ENCODE assay signal across 10 mouse cellular contexts in the genomic region with DNA sequence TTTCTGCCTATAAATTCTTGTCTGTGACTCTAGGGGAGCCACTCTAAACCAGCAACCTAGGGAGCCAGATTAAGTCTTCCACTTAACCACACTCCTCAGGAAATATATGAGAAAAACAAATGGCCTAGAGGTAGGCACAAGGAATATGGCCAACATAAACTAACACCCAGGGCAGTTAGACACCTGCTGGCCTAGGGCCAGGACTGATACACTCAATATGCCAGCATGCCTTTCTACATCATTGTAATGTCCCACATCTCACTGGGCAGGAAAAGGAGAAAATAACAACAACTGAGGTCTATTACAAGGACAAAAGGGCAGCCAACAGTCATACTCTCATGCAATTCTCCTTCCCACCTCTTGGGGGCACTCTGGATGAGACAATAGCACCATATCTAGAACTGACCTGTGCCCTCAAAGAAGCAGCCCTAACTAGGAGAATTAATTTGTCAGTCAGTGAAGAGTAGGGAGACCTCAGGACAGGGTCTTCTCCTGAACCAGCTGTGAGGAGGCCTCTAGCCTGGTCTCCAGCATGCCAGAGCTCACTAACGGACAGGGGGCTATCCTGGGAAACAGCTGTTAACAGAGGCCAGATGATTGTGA. TPM values are rescaled to one million over a fixed set of nuclear protein-coding genes. Genes with fewer than 3 reads are reported as not detected.
DNase-seq lines count a peak whose midpoint lies in the region; ATAC-seq and TF ChIP-seq lines count a peak whose summit lies in the region.
"Had no signal": no experiment of that assay in that cellular context is flagged by ENCODE, and none has a peak within 500 bp of the region (broad histone marks: within the 10 kb centered on the region; RNA-seq: fewer than 3 reads in every experiment).

No protein-coding gene starts in this region.

- ATAC-seq in heart, embryonic 12.5 days (ENCODE audit: insufficient number of reproducible peaks, low FRiP score): no peak
- ATAC-seq in hindbrain, postnatal 0 days: no peak
- ATAC-seq in stomach, postnatal 0 days (ENCODE audit: low FRiP score, low TSS enrichment): no peak
- ATAC-seq in midbrain, embryonic 15.5 days (replicated peaks): no peak

- 65% methylated on average over 1 of the region's 1 CpGs for WGBS in heart, embryonic 12.5 days
- WGBS in hindbrain, postnatal 0 days: 81% methylated on average over 1 of the region's 1 CpGs
- WGBS in stomach, postnatal 0 days: 77% methylated on average over 1 of the region's 1 CpGs
- 93% methylated on average over 1 of the region's 1 CpGs for WGBS in midbrain, embryonic 15.5 days

- no peak overlapping the region for H3K4me3 ChIP-seq in heart, embryonic 12.5 days
- no peak overlapping the region for H3K4me3 ChIP-seq in testis, adult 2 months (ENCODE audit: control insufficient read depth, low read depth, low read length)
- no peak overlapping the region for H3K4me3 ChIP-seq in hindbrain, postnatal 0 days (ENCODE audit: low read length)
- H3K4me3 ChIP-seq in stomach, postnatal 0 days (ENCODE audit: low read depth, low read length): no peak overlapping the region
- no peak overlapping the region for H3K4me3 ChIP-seq in midbrain, embryonic 15.5 days
- H3K4me3 ChIP-seq: midbrain, embryonic 12.5 days had no signal

- no peaks in the 10 kb centered on the region for H3K9me3 ChIP-seq in heart, embryonic 12.5 days (replicated peaks)
- H3K9me3 ChIP-seq in hindbrain, postnatal 0 days (ENCODE audit: low read length): no peaks in the 10 kb centered on the region
- H3K9me3 ChIP-seq in stomach, postnatal 0 days (ENCODE audit: control insufficient read depth, low read length): no peaks in the 10 kb centered on the region
- no peaks in the 10 kb centered on the region for H3K9me3 ChIP-seq in midbrain, embryonic 15.5 days
- H3K9me3 ChIP-seq: midbrain, embryonic 12.5 days had no signal

- no peak for DNase-seq in heart, postnatal 4 days
- no peak for DNase-seq in testis, postnatal 10 days (ENCODE audit: low spot score)
- no peak for DNase-seq in hindbrain, postnatal 0 days (ENCODE audit: low spot score)
- no peak for DNase-seq in stomach, postnatal 0 days (ENCODE audit: low spot score)
- no peak for DNase-seq in frontal cortex, adult 2 months (ENCODE audit: extremely low spot score in 1 of 2, low spot score in 1 of 2)
- DNase-seq: gastrocnemius, postnatal 14 days had no signal

- H3K4me2 ChIP-seq in heart, embryonic 12.5 days: peak overlapping the region; percentile 65; the same call in 1 of the 2 replicates
- no peak overlapping the region for H3K4me2 ChIP-seq in hindbrain, postnatal 0 days (ENCODE audit: low read depth, low read length)
- peak overlapping the region; percentile 61 for H3K4me2 ChIP-seq in stomach, postnatal 0 days (replicated peaks; ENCODE audit: low read depth)
- no peak overlapping the region for H3K4me2 ChIP-seq in midbrain, embryonic 15.5 days

- 0 out of 2 replicates have a peak overlapping the region, but pooled peaks have one; percentile 60 for H3K9ac ChIP-seq in heart, embryonic 12.5 days
- no peak overlapping the region for H3K9ac ChIP-seq in hindbrain, postnatal 0 days (replicated peaks; ENCODE audit: low read length)
- H3K9ac ChIP-seq in stomach, postnatal 0 days (ENCODE audit: low read length): 0 out of 2 replicates have a peak overlapping the region, but pooled peaks have one; percentile 57
- H3K9ac ChIP-seq in midbrain, embryonic 15.5 days: no peak overlapping the region
- H3K9ac ChIP-seq: midbrain, embryonic 12.5 days had no signal

- H3K4me1 ChIP-seq in heart, embryonic 12.5 days (replicated peaks): peaks cover 90% of the 10 kb centered on the region
- H3K4me1 ChIP-seq in testis, adult 2 months (ENCODE audit: control insufficient read depth, insufficient read depth, low read length): peaks cover 7% of the 10 kb centered on the region
- H3K4me1 ChIP-seq in hindbrain, postnatal 0 days (ENCODE audit: insufficient read depth, low read length): peaks cover 32% of the 10 kb centered on the region
- H3K4me1 ChIP-seq in stomach, postnatal 0 days (replicated peaks; ENCODE audit: control insufficient read depth, insufficient read depth): peaks cover 50% of the 10 kb centered on the region
- peaks cover 34% of the 10 kb centered on the region for H3K4me1 ChIP-seq in midbrain, embryonic 15.5 days

- TF ChIP-seq CTCF in testis, adult 2 months (IDR thresholded peaks at IDR 0.05; ENCODE audit: control insufficient read depth, insufficient read depth, insufficient replicate concordance, low read depth, low read length): peak; percentile 5; the same call in 1 of the 2 replicates
- peak; percentile 55 for TF ChIP-seq CTCF in hindbrain, postnatal 0 days (IDR thresholded peaks at IDR 0.05; ENCODE audit: low read depth)
- peak; percentile 65 for TF ChIP-seq CTCF in stomach, postnatal 0 days (IDR thresholded peaks at IDR 0.05; ENCODE audit: low read depth)

- no peak for TF ChIP-seq EP300 in stomach, postnatal 0 days (optimal IDR thresholded peaks at IDR 0.05)

- peaks cover 5% of the 10 kb centered on the region for H3K36me3 ChIP-seq in heart, embryonic 12.5 days
- no peaks in the 10 kb centered on the region for H3K36me3 ChIP-seq in testis, adult 2 months (ENCODE audit: control insufficient read depth, insufficient read depth, low read length)
- H3K36me3 ChIP-seq in hindbrain, postnatal 0 days (ENCODE audit: insufficient read depth, low read length): no peaks in the 10 kb centered on the region
- 0 out of 2 replicates have a peak, but pooled peaks cover 2% of the 10 kb centered on the region for H3K36me3 ChIP-seq in stomach, postnatal 0 days (ENCODE audit: control insufficient read depth, insufficient read depth, low read length)
- no peaks in the 10 kb centered on the region for H3K36me3 ChIP-seq in midbrain, embryonic 15.5 days (replicated peaks)

- H3K27me3 ChIP-seq in heart, embryonic 12.5 days (replicated peaks): no peaks in the 10 kb centered on the region
- H3K27me3 ChIP-seq in testis, adult 2 months (ENCODE audit: control insufficient read depth, insufficient read depth, low read length): no peaks in the 10 kb centered on the region
- no peaks in the 10 kb centered on the region for H3K27me3 ChIP-seq in hindbrain, postnatal 0 days (ENCODE audit: insufficient read depth, low read length)
- H3K27me3 ChIP-seq in stomach, postnatal 0 days (ENCODE audit: control insufficient read depth, insufficient read depth, low read length): no peaks in the 10 kb centered on the region
- H3K27me3 ChIP-seq in midbrain, embryonic 15.5 days (replicated peaks): 0 out of 2 replicates have a peak, but pooled peaks cover 6% of the 10 kb centered on the region

- H3K27ac ChIP-seq in heart, embryonic 12.5 days (ENCODE audit: poor library complexity, severe bottlenecking): peak overlapping the region; percentile 99
- H3K27ac ChIP-seq in testis, adult 2 months (ENCODE audit: control insufficient read depth, insufficient read depth, low read depth, low read length): no peak overlapping the region
- H3K27ac ChIP-seq in hindbrain, postnatal 0 days: no peak overlapping the region
- H3K27ac ChIP-seq in stomach, postnatal 0 days (replicated peaks): peak overlapping the region; percentile 95
- H3K27ac ChIP-seq in midbrain, embryonic 15.5 days: no peak overlapping the region
- H3K27ac ChIP-seq: midbrain, embryonic 12.5 days had no signal

- TF ChIP-seq POLR2A in testis, adult 2 months (IDR thresholded peaks at IDR 0.05; ENCODE audit: control insufficient read depth, low read depth, low read length): no peak

RNA-seq across cellular contexts. Expression of a gene that starts 6.4 kb away (rescaled TPM):
- 2.0 and 2.7 TPM in 2 replicates for polyA plus RNA-seq in heart, embryonic 12.5 days (2016; fragmentation: Nextera tagmentation; extraction: Ambion mirVana)
- total RNA-seq in heart, postnatal 4 days (2021): 1 to 10 TPM; 4.2 to 7.6 TPM
- polyA plus RNA-seq in testis, adult 2 months (2012; rRNA removed): 0.84 and 0.88 TPM in 2 replicates
- total RNA-seq in hindbrain, postnatal 0 days (2014; rRNA removed): 10.4 and 10.6 TPM in 2 replicates
- polyA plus RNA-seq in hindbrain, postnatal 0 days (2015; fragmentation: Nextera tagmentation; extraction: Ambion mirVana): 1.3 and 1.4 TPM in 2 replicates
- polyA plus RNA-seq in stomach, postnatal 0 days (2015; fragmentation: Nextera tagmentation; extraction: Ambion mirVana): 2.3 and 2.8 TPM in 2 replicates
- 3.3 and 4.3 TPM in 2 replicates for polyA plus RNA-seq in midbrain, embryonic 15.5 days (2015; fragmentation: Nextera tagmentation; extraction: Ambion mirVana)
- polyA plus RNA-seq in frontal cortex, adult 2 months (2012; rRNA removed): 2.4 and 3.8 TPM in 2 replicates

RNA-seq across cellular contexts. Expression of a gene that starts 54.9 kb away (rescaled TPM):
- 84.2 and 86.9 TPM in 2 replicates for polyA plus RNA-seq in heart, embryonic 12.5 days (2016; fragmentation: Nextera tagmentation; extraction: Ambion mirVana)
- total RNA-seq in heart, postnatal 4 days (2021): 10 to 100 TPM; 39.5 to 50.3 TPM
- polyA plus RNA-seq in testis, adult 2 months (2012; rRNA removed): 18.4 and 20.0 TPM in 2 replicates
- 15.1 and 16.3 TPM in 2 replicates for total RNA-seq in hindbrain, postnatal 0 days (2014; rRNA removed)
- polyA plus RNA-seq in hindbrain, postnatal 0 days (2015; fragmentation: Nextera tagmentation; extraction: Ambion mirVana): 11.5 and 13.0 TPM in 2 replicates
- polyA plus RNA-seq in stomach, postnatal 0 days (2015; fragmentation: Nextera tagmentation; extraction: Ambion mirVana): 9.8 and 11.4 TPM in 2 replicates
- polyA plus RNA-seq in midbrain, embryonic 15.5 days (2015; fragmentation: Nextera tagmentation; extraction: Ambion mirVana): 10.7 and 15.0 TPM in 2 replicates
- polyA plus RNA-seq in frontal cortex, adult 2 months (2012; rRNA removed): 2.3 and 4.8 TPM in 2 replicates

Comparison
In these comparisons a context has a peak if more than half of its experiments do, and no peak if none do; other contexts are left out.
1. H3K27ac ChIP-seq: peak in heart, embryonic 12.5 days (single experiment) and stomach, postnatal 0 days (single experiment); none in testis, adult 2 months (single experiment), hindbrain, postnatal 0 days (single experiment) and midbrain, embryonic 15.5 days (single experiment).
2. H3K4me2 ChIP-seq: peak in heart, embryonic 12.5 days (single experiment) and stomach, postnatal 0 days (single experiment); none in hindbrain, postnatal 0 days (single experiment) and midbrain, embryonic 15.5 days (single experiment).
3. H3K9ac ChIP-seq: peak in heart, embryonic 12.5 days (single experiment) and stomach, postnatal 0 days (single experiment); none in hindbrain, postnatal 0 days (single experiment) and midbrain, embryonic 15.5 days (single experiment).
4. CTCF ChIP-seq: peak in every context shown above with its lines; median percentile 65 in stomach, postnatal 0 days; 55 in hindbrain, postnatal 0 days; 5 in testis, adult 2 months.